Mouse (Mus musculus): Measurements from ENCODE around the gene Papolg.
A peak's percentile ranks its signal among the peaks of the same experiment; 100 is the strongest.
"Not testable (repeated sequence)": the region's sequence is repeated elsewhere in the genome, so short reads cannot be mapped to it uniquely, and the experiment has no call there.

Papolg gene

GRCm38 (mm10) chr11:23895060-23895426 is at the start of gene Papolg:
TSS of gene Papolg (minus strand) at chr11:23895253.
- DNase-seq (ENCODE audit: low read depth, low spot score), result peak; percentile 94

DNA sequence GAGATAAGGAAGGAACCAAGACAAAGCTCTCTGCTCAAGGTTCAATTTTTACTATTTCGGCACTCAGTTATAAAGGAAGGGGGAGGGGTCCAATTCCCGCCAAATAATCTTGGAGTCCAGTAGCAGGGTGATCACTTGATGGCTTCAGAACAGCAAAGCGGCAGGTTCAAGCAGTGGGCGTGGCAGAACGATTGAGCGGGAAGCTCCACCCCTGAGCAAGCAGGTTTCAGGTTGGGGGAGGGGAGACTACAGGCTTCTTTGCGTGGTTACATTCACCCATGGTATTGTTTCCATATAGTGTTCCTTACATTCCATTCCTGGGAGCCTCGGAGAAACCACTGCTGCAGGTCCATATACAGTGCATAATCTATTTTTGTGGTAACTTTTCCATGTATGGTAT is 33.1 kb upstream of the Papolg start:
- not testable (repeated sequence) for DNase-seq (ENCODE audit: low read depth, low spot score); H3K36me3 ChIP-seq (ENCODE audit: control insufficient read depth, insufficient read depth, low read length, poor library complexity, severe bottlenecking); H3K27me3 ChIP-seq (ENCODE audit: control insufficient read depth, insufficient read depth, low read length, poor library complexity, severe bottlenecking)

More at GRCm38 (mm10) chr11:23895060-23895426, at the start of gene Papolg:
- Histone ChIP-seq H3K36me3 (ENCODE audit: control insufficient read depth, insufficient read depth, low read length, poor library complexity, severe bottlenecking) (no peaks in the 10 kb centered on the region), H3K27me3 (ENCODE audit: control insufficient read depth, insufficient read depth, low read length, poor library complexity, severe bottlenecking) (no peaks in the 10 kb centered on the region)

DNA sequence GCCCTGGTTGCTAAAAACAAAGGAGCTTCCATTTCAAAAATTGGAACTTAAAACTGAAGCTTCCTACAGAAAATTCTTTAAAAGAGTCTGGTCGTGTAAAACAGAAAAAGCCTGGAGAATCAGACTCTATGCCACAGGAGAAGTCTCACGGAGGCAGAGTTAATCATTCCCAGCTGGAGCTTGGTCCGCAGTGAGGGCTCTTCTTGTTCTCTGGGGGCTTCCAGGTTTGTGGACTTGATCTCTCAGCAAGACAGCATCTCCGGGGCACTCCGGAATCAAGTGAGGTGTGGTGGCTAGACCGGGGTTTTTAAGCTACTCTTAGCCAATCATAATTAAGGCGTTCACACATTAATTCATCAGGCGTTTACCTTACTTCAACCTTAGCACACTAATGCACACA is 32.6 kb upstream of the Papolg start:
- Histone ChIP-seq H3K36me3 (ENCODE audit: control insufficient read depth, insufficient read depth, low read length, poor library complexity, severe bottlenecking) (no peaks in the 10 kb centered on the region), H3K27me3 (ENCODE audit: control insufficient read depth, insufficient read depth, low read length, poor library complexity, severe bottlenecking) (no peaks in the 10 kb centered on the region)
- DNase-seq (ENCODE audit: low read depth, low spot score), result no peak

DNA sequence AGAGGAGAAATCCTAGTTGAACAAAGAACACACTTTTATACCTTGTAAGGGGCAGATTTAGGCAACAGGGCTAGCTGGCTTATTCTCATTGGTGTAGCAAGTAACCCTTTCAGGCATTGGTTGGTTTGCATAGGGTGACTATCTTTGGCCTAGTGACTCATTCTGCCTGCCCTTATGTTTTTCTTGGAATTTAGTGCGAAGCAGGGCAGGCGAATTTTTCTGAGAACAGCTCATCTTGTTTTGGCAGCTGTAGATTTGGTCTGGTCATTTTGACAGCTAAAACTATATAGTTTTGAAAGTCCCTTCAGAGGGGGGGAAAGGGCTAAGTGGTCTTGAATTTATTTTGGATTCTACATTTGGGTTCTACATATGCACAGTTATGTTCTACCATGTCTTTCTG is 18.8 kb upstream of the Papolg start:
- not testable (repeated sequence) for DNase-seq (ENCODE audit: low read depth, low spot score); H3K27me3 ChIP-seq (ENCODE audit: control insufficient read depth, insufficient read depth, low read length, poor library complexity, severe bottlenecking); H3K36me3 ChIP-seq (ENCODE audit: control insufficient read depth, insufficient read depth, low read length, poor library complexity, severe bottlenecking)

- H3K27me3 ChIP-seq (ENCODE audit: control insufficient read depth, insufficient read depth, low read length, poor library complexity, severe bottlenecking), result no peaks in the 10 kb centered on the region
- DNase-seq (ENCODE audit: low read depth, low spot score), result no peak
Measured at GRCm38 (mm10) chr11:23903909-23904308, 8.9 kb upstream of the Papolg start.

DNA sequence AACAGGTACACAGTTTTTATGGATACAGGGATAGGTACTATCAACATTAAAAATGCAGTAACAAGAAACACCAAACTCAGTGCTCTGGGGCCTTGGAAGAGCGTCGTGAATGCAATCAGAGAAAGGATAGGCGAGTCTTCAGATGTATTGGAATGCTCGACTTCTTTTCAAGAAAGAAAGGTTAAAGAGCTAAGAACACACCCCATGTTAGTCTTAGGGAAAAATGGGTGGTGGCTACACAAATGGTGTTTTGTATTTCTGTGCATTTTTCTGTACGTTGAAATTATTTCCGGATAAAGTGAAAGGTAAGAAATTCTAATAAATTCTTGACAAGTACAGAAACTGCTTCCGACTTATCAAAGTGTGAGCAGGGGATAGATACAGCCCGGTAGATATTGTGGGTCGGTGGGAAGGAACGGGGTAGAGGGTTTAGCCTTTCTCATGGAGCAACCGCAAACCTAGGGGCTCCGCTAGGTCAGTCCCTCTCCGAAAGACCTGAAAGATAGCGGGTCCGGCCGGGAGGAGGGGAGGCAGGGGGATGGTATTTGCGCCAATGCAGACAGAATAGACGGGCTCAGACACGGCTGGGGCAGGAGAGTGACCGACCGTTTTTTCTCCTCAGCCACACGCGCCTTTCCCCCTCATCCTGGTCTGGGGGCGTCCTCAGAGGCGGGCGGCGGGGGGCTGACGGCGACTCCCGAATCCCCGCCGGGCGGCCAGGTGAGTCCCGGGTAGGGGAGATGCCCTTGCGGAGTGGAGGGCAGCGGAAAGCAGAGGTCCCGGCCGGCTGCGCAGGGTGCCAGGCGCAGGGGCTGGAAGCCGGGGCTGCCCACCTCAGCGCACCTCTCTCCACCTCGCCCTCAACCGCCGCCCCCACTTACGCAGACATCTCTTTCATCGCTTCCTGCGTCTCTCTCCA is 653 bp downstream of the Papolg start:
- DNase-seq (ENCODE audit: low read depth, low spot score), result peak; percentile 2
- H3K36me3 ChIP-seq (ENCODE audit: control insufficient read depth, insufficient read depth, low read length, poor library complexity, severe bottlenecking), result no peaks in the 10 kb centered on the region
- H3K27me3 ChIP-seq (ENCODE audit: control insufficient read depth, insufficient read depth, low read length, poor library complexity, severe bottlenecking), result no peaks in the 10 kb centered on the region

More at GRCm38 (mm10) chr11:23903909-23904308, 8.9 kb upstream of the Papolg start:
- no peaks in the 10 kb centered on the region for H3K36me3 ChIP-seq (ENCODE audit: control insufficient read depth, insufficient read depth, low read length, poor library complexity, severe bottlenecking)

- Histone ChIP-seq H3K36me3 (ENCODE audit: control insufficient read depth, insufficient read depth, low read length, poor library complexity, severe bottlenecking) (no peaks in the 10 kb centered on the region), H3K27me3 (ENCODE audit: control insufficient read depth, insufficient read depth, low read length, poor library complexity, severe bottlenecking) (no peaks in the 10 kb centered on the region)
- DNase-seq (ENCODE audit: low read depth, low spot score), result no peak
Measured at GRCm38 (mm10) chr11:23893556-23893955, 1.5 kb downstream of the Papolg start.

GRCm38 (mm10) chr11:23864326-23864725 is 30.7 kb downstream of the Papolg start:
- no peak for DNase-seq (ENCODE audit: low read depth, low spot score)
- no peaks in the 10 kb centered on the region for H3K27me3 ChIP-seq (ENCODE audit: control insufficient read depth, insufficient read depth, low read length, poor library complexity, severe bottlenecking)
- peaks cover 15% of the 10 kb centered on the region for H3K36me3 ChIP-seq (ENCODE audit: control insufficient read depth, insufficient read depth, low read length, poor library complexity, severe bottlenecking)

GRCm38 (mm10) chr11:23856723-23857112 is 38.3 kb downstream of the Papolg start:
- Histone ChIP-seq H3K27me3 (ENCODE audit: control insufficient read depth, insufficient read depth, low read length, poor library complexity, severe bottlenecking) (no peaks in the 10 kb centered on the region), H3K36me3 (ENCODE audit: control insufficient read depth, insufficient read depth, low read length, poor library complexity, severe bottlenecking) (peaks cover 7% of the 10 kb centered on the region)
- DNase-seq (ENCODE audit: low read depth, low spot score), result no peak

DNA sequence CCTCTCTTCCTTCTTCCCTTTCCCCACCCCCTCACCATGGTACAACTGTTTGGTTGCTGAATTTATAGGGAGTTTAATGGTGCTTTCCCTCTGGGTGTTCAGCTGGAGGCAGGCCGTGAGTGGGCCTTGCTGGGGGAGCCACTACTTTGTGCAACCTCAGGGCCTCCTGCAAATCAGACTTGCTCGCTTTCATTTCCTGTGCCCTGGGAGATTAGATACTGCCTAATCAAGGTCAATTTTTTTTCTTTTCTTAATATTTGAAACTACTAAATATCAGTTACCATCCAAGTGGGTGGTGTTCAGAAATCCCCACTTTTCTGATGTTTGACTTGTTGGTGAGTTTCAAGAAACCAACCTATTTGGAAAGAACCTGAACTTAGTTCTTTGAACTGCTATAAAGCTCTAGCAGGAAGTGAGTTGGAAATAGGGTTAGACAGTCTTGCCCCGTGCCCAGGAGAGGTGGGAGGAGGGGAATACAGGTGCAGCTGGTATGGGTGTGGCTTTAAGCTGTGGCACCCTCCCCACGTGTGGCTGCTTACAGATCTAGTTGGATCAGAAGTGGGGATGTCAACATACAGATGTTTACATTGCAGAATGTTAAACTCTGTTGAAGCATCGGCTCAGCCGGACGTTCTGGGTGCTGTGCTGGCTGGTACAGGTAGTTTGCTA is 38.9 kb downstream of the Papolg start:
- DNase-seq (ENCODE audit: low read depth, low spot score), result no peak
- Histone ChIP-seq H3K36me3 (ENCODE audit: control insufficient read depth, insufficient read depth, low read length, poor library complexity, severe bottlenecking) (peaks cover 5% of the 10 kb centered on the region; the same call in 1 of the 2 replicates), H3K27me3 (ENCODE audit: control insufficient read depth, insufficient read depth, low read length, poor library complexity, severe bottlenecking) (no peaks in the 10 kb centered on the region)

- no peaks in the 10 kb centered on the region for H3K27me3 ChIP-seq (ENCODE audit: control insufficient read depth, insufficient read depth, low read length, poor library complexity, severe bottlenecking)
- DNase-seq (ENCODE audit: low read depth, low spot score), result peak; percentile 78
- H3K36me3 ChIP-seq (ENCODE audit: control insufficient read depth, insufficient read depth, low read length, poor library complexity, severe bottlenecking), result no peaks in the 10 kb centered on the region
Measured at GRCm38 (mm10) chr11:23855182-23855802, 39.8 kb downstream of the Papolg start.

DNA sequence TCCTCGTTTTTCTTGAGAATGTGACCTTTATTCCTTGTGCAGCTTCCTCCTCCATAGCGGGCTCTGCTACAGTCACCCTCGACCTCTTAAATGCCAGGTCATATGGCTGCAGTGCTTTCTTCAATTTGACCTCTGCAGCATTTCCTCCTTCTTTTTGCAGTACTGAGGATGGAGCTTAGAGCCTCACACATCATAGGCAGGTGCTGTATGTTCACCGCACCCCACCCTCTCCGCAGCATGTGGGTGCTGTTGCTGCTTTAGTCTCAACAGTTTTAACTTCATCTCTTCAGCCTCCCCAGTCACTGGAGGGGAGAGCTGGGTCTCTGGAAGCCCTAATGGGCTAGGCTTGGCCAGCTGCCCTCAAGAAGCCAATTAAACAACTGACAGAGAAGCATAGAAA is 41.7 kb downstream of the Papolg start:
- no peaks in the 10 kb centered on the region for H3K27me3 ChIP-seq (ENCODE audit: control insufficient read depth, insufficient read depth, low read length, poor library complexity, severe bottlenecking)
- DNase-seq (ENCODE audit: low read depth, low spot score), result no peak
- H3K36me3 ChIP-seq (ENCODE audit: control insufficient read depth, insufficient read depth, low read length, poor library complexity, severe bottlenecking), result no peaks in the 10 kb centered on the region

DNA sequence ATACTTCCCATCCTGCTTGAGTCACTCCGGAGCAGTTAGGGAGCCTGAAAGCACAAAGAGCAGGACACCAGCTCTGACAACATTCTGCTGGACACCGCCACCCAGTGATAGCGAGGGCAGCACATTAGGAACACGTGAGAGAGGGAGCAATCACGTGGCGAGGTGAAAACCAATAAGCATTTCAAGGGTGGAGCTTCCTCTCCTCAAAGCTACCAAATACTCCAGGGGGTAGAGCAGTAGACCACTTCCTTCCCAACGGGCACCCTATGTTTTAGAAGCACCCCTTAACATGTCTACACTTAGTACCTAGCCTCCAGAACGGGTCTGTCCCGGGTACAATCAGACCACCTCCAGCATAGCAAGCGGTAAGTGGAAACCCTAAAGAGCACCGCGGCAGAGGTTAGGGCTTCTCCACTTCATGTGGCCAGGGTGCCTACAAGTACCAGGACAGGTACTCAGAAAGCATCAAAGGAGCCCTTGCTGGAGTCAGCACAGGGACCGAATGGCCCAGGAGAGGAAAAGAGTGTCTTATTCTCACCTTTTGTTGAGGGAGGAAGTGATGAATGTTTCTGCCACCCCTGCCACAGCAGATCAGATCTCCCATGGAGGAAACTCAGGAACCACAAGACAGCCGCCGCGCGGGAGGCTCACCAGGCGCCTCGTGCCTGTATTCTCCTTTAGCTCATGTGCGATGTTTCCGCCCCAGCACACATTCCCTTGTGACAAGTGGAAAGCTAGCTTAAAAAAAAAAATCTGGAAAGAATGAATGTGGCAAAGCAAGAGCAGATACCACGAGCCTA is 48.8 kb downstream of the Papolg start:
- no peaks in the 10 kb centered on the region for H3K36me3 ChIP-seq (ENCODE audit: control insufficient read depth, insufficient read depth, low read length, poor library complexity, severe bottlenecking)
- no peaks in the 10 kb centered on the region for H3K27me3 ChIP-seq (ENCODE audit: control insufficient read depth, insufficient read depth, low read length, poor library complexity, severe bottlenecking)
- DNase-seq (ENCODE audit: low read depth, low spot score), result peak; percentile 78

DNA sequence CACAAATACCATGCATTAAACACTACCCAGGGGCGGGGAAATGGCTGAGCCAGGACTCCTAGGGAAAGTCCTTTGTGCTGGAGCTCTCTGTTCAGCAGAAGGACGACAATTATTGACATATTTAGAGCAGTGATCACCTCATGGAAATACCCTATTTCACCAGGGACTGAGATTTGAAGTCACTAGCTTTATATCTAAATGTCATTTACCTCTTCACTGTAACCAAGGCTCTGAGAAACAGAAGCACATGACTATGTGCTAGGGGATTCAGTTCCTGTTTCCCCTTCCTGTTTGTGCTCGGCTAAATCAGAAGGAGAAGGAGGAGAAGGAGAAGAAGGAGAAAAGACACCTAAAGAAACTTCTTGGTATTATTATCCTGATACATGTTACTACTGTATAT is 71.8 kb downstream of the Papolg start:
- DNase-seq (ENCODE audit: low read depth, low spot score), result peak; percentile 84
- no peaks in the 10 kb centered on the region for H3K27me3 ChIP-seq (ENCODE audit: control insufficient read depth, insufficient read depth, low read length, poor library complexity, severe bottlenecking)
- no peaks in the 10 kb centered on the region for H3K36me3 ChIP-seq (ENCODE audit: control insufficient read depth, insufficient read depth, low read length, poor library complexity, severe bottlenecking)
